Mouse (Mus musculus) hematopoietic multipotent progenitor cell, adult 10-12 weeks (in vitro differentiated cells): ENCODE data around the gene Nr1d2. TPM values are rescaled to one million over a fixed set of nuclear protein-coding genes. Genes with fewer than 3 reads are reported as not detected.

ENCODE experiments used
- polyA plus RNA-seq: library from polyadenylated mRNA; stranded (reverse); fragments of >175 nt; gene quantifications from 2 replicates; pipeline ENCODE4 v1.2.3, GENCODE M21; 2012; ENCODE audit warnings: low replicate concordance

The Nr1d2 gene
- 6.3 and 16.3 TPM in 2 replicates for polyA plus RNA-seq

GRCm38 (mm10) chr14:18238750-18239731 is at the start of gene Nr1d2:
TSS of gene Nr1d2 (minus strand) at chr14:18239127.

GRCm38 (mm10) chr14:18270529-18271441 is 31.9 kb upstream of the Nr1d2 start, which contains the start of the genes Nkiras1 and Rpl15:
TSS of gene Nkiras1 (plus strand) at chr14:18271136.
TSS of gene Rpl15 (minus strand) at chr14:18271391.

Other genes with a start within 250 kb of the Nr1d2 start
- gene Nkiras1, start 32.0 kb upstream of the Nr1d2 start, polyA plus RNA-seq, result 1.9 and 3.5 TPM in 2 replicates
- gene Rpl15, start 32.3 kb upstream of the Nr1d2 start, polyA plus RNA-seq, result 40.0 and 276 TPM in 2 replicates
- 29.8 and 41.6 TPM in 2 replicates for gene Ube2e1, start 92.7 kb upstream of the Nr1d2 start, polyA plus RNA-seq